Mouse (Mus musculus) frontal cortex, postnatal 36 days (tissue): ENCODE data around the gene Gm49361.

ENCODE experiments used
- DNase-seq, 2 experiments: peaks; one replicate each; pipeline ENCODE4 v3.0.0; 2022; ENCODE audit warnings: low spot score in 2 of 2

The Gm49361 gene

GRCm38 (mm10) chr14:57730527-57730926, 15.4 kb downstream of the Gm49361 start:
- no peak for DNase-seq

- DNase-seq, result no peak
These were observed 15.9 kb downstream of the Gm49361 start for GRCm38 (mm10) chr14:57729975-57730499.

GRCm38 (mm10) chr14:57729364-57729763, 16.5 kb downstream of the Gm49361 start:
- no peak for DNase-seq

- DNase-seq, result no peak
These were observed 19.7 kb downstream of the Gm49361 start for GRCm38 (mm10) chr14:57726172-57726571.

GRCm38 (mm10) chr14:57724473-57724872, 21.4 kb downstream of the Gm49361 start:
- DNase-seq, result no peak

- no peak for DNase-seq
These were observed 27.7 kb downstream of the Gm49361 start for GRCm38 (mm10) chr14:57718245-57718644.

- DNase-seq, result no peak
These were observed 29.2 kb downstream of the Gm49361 start for GRCm38 (mm10) chr14:57716601-57717245.

GRCm38 (mm10) chr14:57712884-57713283, 33.0 kb downstream of the Gm49361 start:
- DNase-seq, result no peak

GRCm38 (mm10) chr14:57711059-57711458, 34.8 kb downstream of the Gm49361 start:
- no peak for DNase-seq

- DNase-seq, result no peak
These were observed 36.7 kb downstream of the Gm49361 start for GRCm38 (mm10) chr14:57709171-57709570.

GRCm38 (mm10) chr14:57708580-57708979, 37.3 kb downstream of the Gm49361 start:
- no peak for DNase-seq

- no peak for DNase-seq
These were observed 38.6 kb downstream of the Gm49361 start for GRCm38 (mm10) chr14:57707100-57707893.

- peak; percentile 48 to 63 for DNase-seq
These were observed 39.2 kb downstream of the Gm49361 start for GRCm38 (mm10) chr14:57706760-57707099.

GRCm38 (mm10) chr14:57705759-57706158, 40.1 kb downstream of the Gm49361 start:
- no peak for DNase-seq

GRCm38 (mm10) chr14:57705075-57705474, 40.8 kb downstream of the Gm49361 start:
- DNase-seq, result no peak

- no peak for DNase-seq
These were observed 43.9 kb downstream of the Gm49361 start for GRCm38 (mm10) chr14:57701915-57702477.

GRCm38 (mm10) chr14:57699461-57699970, 46.4 kb downstream of the Gm49361 start:
- no peak for DNase-seq

GRCm38 (mm10) chr14:57699016-57699415, 46.9 kb downstream of the Gm49361 start:
- DNase-seq, result no peak

- DNase-seq, result no peak
These were observed 49.8 kb downstream of the Gm49361 start for GRCm38 (mm10) chr14:57696066-57696465.

GRCm38 (mm10) chr14:57695550-57695949, 50.4 kb downstream of the Gm49361 start:
- no peak for DNase-seq

- DNase-seq, result no peak
These were observed 51.7 kb downstream of the Gm49361 start for GRCm38 (mm10) chr14:57694246-57694645.

- DNase-seq, result no peak
These were observed 53.3 kb downstream of the Gm49361 start for GRCm38 (mm10) chr14:57692517-57693130.
